Comparison of ENCODE assay signal across 13 mouse cellular contexts in genomic region chr11:8587941-8588340, GRCm38 (mm10).
"Had no signal": no experiment of that assay in that cellular context is flagged by ENCODE, and none has a peak within 500 bp of the region (broad histone marks: within the 10 kb centered on the region; RNA-seq: fewer than 3 reads in every experiment).

No protein-coding gene starts in this region.

- H3K4me2 ChIP-seq: limb, embryonic 13.5 days; midbrain, embryonic 13.5 days had no signal

- H3K36me3 ChIP-seq: midbrain, embryonic 13.5 days had no signal

- H3K27me3 ChIP-seq: limb, embryonic 13.5 days; midbrain, embryonic 13.5 days had no signal

- H3K9me3 ChIP-seq: limb, embryonic 13.5 days; midbrain, embryonic 13.5 days had no signal

- DNase-seq: kidney, adult 18-20 months; kidney, postnatal 36 days; left cerebral cortex, postnatal 4 days; lung, adult 18-20 months; lung, postnatal 14 days; right cerebral cortex, postnatal 25 days; thymus, adult 18-20 months; thymus, postnatal 14 days had no signal

- H3K27ac ChIP-seq: kidney, postnatal 0 days; layer of hippocampus, adult 2 months; limb, embryonic 13.5 days; liver, embryonic 14.5 days; midbrain, embryonic 13.5 days had no signal

- H3K9ac ChIP-seq: limb, embryonic 13.5 days; liver, embryonic 14.5 days; midbrain, embryonic 13.5 days had no signal

- H3K4me3 ChIP-seq: layer of hippocampus, adult 2 months; limb, embryonic 13.5 days; midbrain, embryonic 13.5 days had no signal
